Mouse (Mus musculus) retina, adult 2 months (tissue): ENCODE data around the gene Alpk1.

Experiments used
- DNase-seq: peaks from one replicate; pipeline ENCODE4 v3.0.0-alpha.2; 2012; ENCODE audit warnings: low read depth, low spot score

Alpk1 gene

DNA sequence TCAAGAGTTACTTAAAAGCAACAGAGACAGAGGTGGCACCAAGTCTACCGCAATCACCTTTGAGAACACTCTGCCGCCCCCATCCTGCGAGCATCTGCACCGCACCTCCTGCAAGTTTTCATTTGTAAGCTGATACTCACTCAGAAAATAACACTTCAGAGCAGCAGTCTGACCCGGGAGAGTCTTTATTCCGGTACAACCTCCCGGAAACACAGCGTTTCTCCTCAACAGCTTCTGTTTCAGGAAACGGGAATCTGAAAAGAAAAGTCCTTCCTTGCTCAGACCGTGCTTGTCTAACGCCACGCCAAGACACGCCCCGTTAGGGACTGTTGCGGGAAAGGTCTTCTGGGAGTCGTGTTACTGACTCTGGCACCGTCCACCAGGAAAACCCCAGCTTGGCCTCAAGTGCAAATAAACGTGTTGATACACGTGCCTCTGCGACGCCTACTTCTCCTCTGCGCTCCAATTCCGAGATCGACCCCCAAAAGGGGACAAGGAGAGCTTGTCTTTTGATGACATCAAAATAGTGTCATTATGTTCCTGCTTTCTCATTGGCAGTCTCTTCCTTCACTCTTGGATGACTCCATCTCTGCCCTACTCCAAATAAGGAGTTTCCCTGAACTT is at the start of gene Alpk1:
Gene Alpk1 (minus strand): TSS at position 507 of the 624 bp plus-strand sequence.
- DNase-seq = no peak

DNA sequence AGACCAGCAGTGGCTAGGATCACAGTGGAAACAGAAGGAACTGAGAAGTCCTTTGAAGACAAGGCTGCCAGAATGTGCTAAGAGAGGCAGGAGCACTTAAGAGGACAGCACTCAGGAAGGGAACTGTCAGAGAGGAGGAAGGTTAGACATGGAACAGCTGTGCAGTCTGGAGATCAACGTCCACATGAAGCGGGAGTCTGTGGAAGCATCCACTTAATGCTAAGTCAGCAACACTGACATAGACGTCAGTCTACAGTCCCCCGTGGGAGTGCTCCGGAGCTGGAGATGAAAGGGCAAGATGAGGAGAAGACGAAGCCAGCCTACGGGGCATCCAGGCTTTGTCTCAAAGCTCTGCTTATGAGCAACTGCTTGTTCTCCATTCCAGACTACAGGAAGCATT is 46.8 kb upstream of the Alpk1 start:
- DNase-seq = no peak

GRCm38 (mm10) chr3:127826503-127826902 is 46.2 kb upstream of the Alpk1 start:
- no peak for DNase-seq

DNA sequence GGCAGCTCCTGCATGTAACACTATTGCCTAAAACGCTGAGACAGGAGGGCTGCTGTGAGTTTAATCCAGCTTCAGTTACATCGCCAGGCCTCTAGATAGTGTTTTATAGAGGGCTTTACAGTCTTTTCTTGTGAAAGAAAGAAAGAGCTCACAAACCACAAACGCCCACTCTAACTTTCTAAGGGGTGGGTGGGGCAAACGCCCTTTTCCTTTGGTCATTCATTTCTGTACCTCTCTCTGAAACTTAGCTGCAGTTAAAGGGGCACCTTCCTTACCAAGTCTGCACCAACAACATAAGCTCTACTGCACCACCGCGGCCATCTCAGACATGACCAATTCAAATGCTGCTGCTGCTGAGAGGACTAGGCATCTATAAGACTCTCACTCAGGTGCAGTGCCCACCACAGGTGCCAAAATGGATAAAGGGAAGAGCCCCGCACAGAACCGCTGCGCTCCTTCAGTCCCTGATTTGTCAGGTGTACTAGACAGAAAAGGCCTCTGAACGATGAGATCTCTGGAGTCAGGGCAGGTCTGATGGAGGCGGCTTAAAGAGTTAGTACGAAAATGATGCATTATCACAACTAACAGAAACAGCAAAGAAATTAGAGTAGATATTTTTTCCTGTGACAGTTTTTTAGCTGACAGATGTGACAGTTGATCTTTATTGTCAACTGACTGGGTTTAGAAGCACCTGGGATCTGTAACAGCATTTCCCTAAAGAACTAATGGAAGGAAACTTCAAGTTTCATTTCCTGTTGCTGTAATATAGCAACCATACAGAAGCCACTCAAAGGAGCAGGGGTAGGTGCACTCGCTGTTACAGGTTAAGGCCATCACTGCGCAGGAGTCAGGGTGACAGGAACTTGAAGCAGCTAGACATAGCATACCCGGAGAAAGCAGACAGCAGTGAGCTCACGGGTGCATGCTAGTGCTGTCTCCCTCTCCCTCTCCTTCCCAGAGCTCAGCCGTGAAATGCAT is 43.8 kb upstream of the Alpk1 start:
- no peak for DNase-seq

DNA sequence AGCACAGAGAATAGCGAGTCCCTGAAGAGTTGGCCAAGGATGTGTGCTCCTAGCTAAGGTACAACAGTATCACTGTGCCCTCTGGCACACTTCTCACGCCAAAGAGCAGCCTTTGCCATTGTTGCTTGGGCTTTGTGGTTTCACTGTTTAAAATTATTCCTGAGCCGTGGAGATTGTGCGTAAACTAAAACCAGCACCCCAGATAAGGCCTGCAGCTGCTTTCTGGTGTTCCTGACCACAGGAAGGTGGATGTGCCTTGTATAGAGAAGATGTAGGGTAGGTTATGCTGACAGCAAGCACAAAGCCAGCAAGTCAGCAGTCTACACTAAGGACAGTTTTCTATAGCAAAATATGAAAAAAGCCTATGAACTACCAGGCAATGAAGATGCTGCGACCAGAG is 40.9 kb upstream of the Alpk1 start:
- DNase-seq = no peak

DNA sequence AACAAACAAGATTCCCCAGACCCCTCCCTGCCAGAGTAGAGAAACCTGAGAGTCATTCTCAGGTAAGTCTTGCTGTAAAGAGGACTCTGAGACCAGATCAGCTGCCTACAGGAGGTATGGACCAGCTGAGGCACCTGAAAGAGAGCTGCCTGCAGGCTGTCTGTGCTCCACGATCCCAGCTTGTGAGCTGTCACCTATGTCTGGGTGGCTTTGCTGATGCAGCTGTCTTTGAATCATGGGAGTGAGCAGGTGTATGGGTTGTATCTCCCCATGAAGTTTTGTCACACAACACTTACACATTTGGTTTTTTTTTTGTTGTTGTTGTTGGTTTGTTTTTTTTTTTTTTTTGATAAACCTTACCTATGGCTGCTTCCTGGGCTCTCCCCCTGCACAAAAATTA is 40.1 kb upstream of the Alpk1 start:
- DNase-seq = no peak

GRCm38 (mm10) chr3:127818694-127819663 is 38.7 kb upstream of the Alpk1 start:
- DNase-seq = no peak

- DNase-seq = no peak
Observed at GRCm38 (mm10) chr3:127817120-127817683, 36.9 kb upstream of the Alpk1 start.

GRCm38 (mm10) chr3:127809103-127809502 is 28.8 kb upstream of the Alpk1 start:
- no peak for DNase-seq

GRCm38 (mm10) chr3:127807846-127808245 is 27.5 kb upstream of the Alpk1 start:
- DNase-seq = no peak

GRCm38 (mm10) chr3:127805991-127806390 is 25.7 kb upstream of the Alpk1 start:
- DNase-seq = no peak

DNA sequence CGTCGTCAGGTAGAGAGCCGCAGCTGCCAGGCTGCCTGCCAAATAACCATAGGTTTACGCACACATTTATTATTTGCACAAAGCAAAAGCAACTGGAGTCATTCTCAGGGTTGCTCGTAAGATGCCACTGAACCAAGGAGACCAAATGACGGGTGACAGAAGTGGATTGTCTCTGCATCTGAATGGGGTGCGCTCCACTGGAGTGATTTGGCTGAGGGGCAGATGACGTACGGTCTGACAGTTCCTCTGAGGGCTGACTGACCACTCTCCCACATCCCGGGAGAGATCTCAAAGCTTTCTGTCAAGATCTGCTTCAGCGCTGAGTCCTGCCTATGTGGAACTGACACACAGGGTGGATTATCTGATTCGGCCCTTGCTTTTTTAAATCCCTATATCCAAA is 24.7 kb upstream of the Alpk1 start:
- no peak for DNase-seq

- DNase-seq = no peak
Observed at GRCm38 (mm10) chr3:127804439-127804838, 24.1 kb upstream of the Alpk1 start.

DNA sequence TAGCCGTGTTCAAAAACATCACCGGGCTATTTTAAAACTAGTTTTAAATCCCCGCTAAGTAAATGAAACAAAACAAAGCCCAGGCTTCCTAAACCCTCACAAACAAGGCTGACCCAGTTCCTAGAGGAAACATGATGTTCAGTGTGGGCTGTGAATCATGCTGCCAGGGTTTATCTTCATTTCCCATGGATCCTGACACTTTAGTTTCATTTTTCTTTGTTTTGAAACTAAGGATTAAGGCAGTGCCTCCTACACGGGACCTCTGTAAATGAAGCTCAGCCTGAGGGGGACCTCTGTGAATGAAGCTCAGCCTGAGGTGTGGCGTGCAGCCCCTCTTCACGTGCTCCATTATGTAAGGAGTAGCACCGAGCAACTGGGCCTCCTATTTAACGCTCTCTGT is 22.5 kb upstream of the Alpk1 start:
- no peak for DNase-seq

DNA sequence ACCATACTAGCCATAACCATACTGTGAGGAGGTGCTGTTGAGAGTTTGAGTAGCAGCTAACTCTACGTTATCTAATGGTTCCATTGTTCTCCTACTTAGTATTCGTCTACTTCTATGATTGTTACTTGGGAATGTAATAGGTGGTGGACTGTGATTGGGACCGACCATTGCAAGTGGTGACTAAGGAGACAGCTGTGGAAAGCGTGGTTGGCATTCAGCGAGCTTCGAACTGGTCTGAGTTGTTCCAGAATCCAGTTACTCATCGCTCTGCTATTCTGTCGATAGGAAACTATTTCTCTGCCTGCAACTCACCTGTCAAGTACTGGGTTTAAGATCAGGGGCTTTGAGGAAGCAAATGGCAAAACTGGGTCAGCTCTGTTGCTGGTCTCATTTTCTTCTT is 20.8 kb upstream of the Alpk1 start:
- DNase-seq = no peak

GRCm38 (mm10) chr3:127796271-127796670 is 15.9 kb upstream of the Alpk1 start:
- no peak for DNase-seq

GRCm38 (mm10) chr3:127795762-127796161 is 15.4 kb upstream of the Alpk1 start:
- no peak for DNase-seq

DNA sequence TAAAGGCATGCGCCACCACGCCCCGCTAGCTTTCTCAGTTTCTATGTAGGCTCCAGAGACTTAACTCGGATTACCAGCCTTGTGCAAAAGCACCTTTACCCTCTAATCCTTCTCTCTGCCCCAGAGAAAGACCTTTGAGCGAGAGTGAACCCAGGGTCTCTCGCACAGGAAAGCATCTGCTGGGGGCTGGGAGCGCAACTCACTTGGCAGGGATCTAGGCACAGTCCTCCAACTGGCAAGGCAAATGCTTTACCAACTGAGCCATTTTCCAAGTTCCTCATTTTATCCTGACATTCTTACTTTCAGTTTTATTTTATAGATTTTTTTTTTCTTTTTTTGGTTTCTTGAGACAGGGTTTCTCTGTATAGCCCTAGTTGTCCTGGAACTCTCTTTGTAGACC is 12.7 kb upstream of the Alpk1 start:
- DNase-seq = no peak

- no peak for DNase-seq
Observed at GRCm38 (mm10) chr3:127791595-127792561, 11.6 kb upstream of the Alpk1 start.

- no peak for DNase-seq
Observed at GRCm38 (mm10) chr3:127791056-127791483, 10.7 kb upstream of the Alpk1 start.
